Mouse (Mus musculus) forebrain, embryonic 15.5 days (tissue): ENCODE measurements around the gene Hsd17b11. TPM values are rescaled to one million over a fixed set of nuclear protein-coding genes. Genes with fewer than 3 reads are reported as not detected.
"Not testable (repeated sequence)": the region's sequence is repeated elsewhere in the genome, so short reads cannot be mapped to it uniquely, and the experiment has no call there.

Experiments used
- ATAC-seq: fragments of 200-750 bp; cut with Nextera tagmentation; replicated peaks from 2 replicates; pipeline ENCODE4 v1.8.0; 2017; ENCODE audit warnings: mild to moderate bottlenecking, moderate TSS enrichment, moderate library complexity
- H3K27ac ChIP-seq: fragments of 300-500 bp; sonication (generic); replicated peaks from 2 replicates; pipeline ENCODE4 v1.5.1; 2015; ENCODE audit warnings: mild to moderate bottlenecking, inconsistent platforms
- H3K27me3 ChIP-seq: fragments of 300-500 bp; sonication (generic); 2 replicates; pipeline ENCODE4 v1.6.1; 2015; ENCODE audit warnings: inconsistent platforms
- H3K36me3 ChIP-seq: fragments of 300-500 bp; sonication (generic); 2 replicates; pipeline ENCODE4 v1.6.1; 2015; ENCODE audit warnings: mild to moderate bottlenecking, inconsistent platforms
- H3K4me1 ChIP-seq: fragments of 300-500 bp; sonication (generic); 2 replicates; pipeline ENCODE4 v1.6.1; 2015; ENCODE audit warnings: inconsistent platforms
- H3K4me2 ChIP-seq: fragments of 300-500 bp; sonication (generic); replicated peaks from 2 replicates; pipeline ENCODE4 v1.6.1; 2015; ENCODE audit warnings: mild to moderate bottlenecking, inconsistent platforms
- H3K4me3 ChIP-seq: fragments of 300-500 bp; sonication (generic); 2 replicates; pipeline ENCODE4 v1.5.1; 2015; ENCODE audit warnings: mild to moderate bottlenecking, inconsistent platforms
- H3K9ac ChIP-seq: fragments of 300-500 bp; sonication (generic); replicated peaks from 2 replicates; pipeline ENCODE4 v1.6.1; 2015; ENCODE audit warnings: mild to moderate bottlenecking, inconsistent platforms
- H3K9me3 ChIP-seq: fragments of 300-500 bp; sonication (generic); 2 replicates; pipeline ENCODE4 v1.6.1; 2016; ENCODE audit warnings: inconsistent platforms
- WGBS: fragments of 180-500 bp; shearing (Covaris S2); methylation state at CpG from one replicate; pipeline ENCODE4 v1.1.7; 2015; ENCODE audit warnings: mixed read lengths; 5-methylcytosine and 5-hydroxymethylcytosine counted together
- microRNA-seq: library from miRNA; unstranded; fragments of <30 nt; microRNA quantifications from one replicate; pipeline ENCODE4, GENCODE M21; 2016
- polyA plus RNA-seq: library from polyadenylated mRNA; unstranded; fragments of >200 nt; fragmentation: Nextera tagmentation; extraction: Ambion mirVana; gene quantifications from 2 replicates; pipeline ENCODE4 v1.2.1, GENCODE M21; 2015

Gene Hsd17b11
- polyA plus RNA-seq, 1 experiment from 2014 or later = 1.8 TPM

DNA sequence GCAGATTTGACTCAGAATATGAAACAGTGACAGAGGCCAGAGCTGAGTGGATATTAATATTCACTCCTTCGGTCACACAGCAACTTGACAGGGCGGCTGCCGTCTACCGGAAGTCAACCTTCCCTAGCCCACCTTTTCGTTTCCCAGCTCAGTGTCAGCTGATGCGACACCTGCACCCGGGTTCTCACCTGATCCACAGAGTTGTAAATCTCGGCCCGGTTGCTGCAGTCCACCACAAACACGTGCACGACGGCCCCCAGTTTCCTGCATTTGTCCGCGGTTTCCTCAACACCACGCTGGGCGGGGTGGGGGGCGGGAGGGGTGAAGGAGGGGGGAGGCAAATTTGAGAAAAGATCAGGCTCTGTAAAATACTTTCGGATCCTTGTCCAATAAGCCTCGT lies 49.3 kb downstream of the Hsd17b11 start:
- H3K4me3 ChIP-seq = no peak overlapping the region
- H3K9ac ChIP-seq = no peak overlapping the region
- H3K27ac ChIP-seq = no peak overlapping the region
- H3K9me3 ChIP-seq = no peaks in the 10 kb centered on the region
- no peaks in the 10 kb centered on the region for H3K27me3 ChIP-seq
- H3K4me2 ChIP-seq = no peak overlapping the region
- no peaks in the 10 kb centered on the region for H3K36me3 ChIP-seq
- WGBS = 71% methylated on average over 19 of the region's 19 CpGs
- ATAC-seq = no peak
- no peaks in the 10 kb centered on the region for H3K4me1 ChIP-seq

GRCm38 (mm10) chr5:103971051-103971450 lies 50.7 kb downstream of the Hsd17b11 start:
- ATAC-seq = no peak
- Histone ChIP-seq H3K36me3 (no peaks in the 10 kb centered on the region), H3K27me3 (no peaks in the 10 kb centered on the region), H3K9me3 (no peaks in the 10 kb centered on the region), H3K4me3 (no peak overlapping the region), H3K4me1 (no peaks in the 10 kb centered on the region), H3K4me2 (no peak overlapping the region), H3K9ac (no peak overlapping the region), H3K27ac (no peak overlapping the region)
- 84% methylated on average over 5 of the region's 5 CpGs for WGBS

- Histone ChIP-seq H3K9me3 (no peaks in the 10 kb centered on the region), H3K36me3 (no peaks in the 10 kb centered on the region), H3K27ac (no peak overlapping the region), H3K27me3 (no peaks in the 10 kb centered on the region), H3K4me2 (no peak overlapping the region), H3K4me3 (no peak overlapping the region), H3K9ac (no peak overlapping the region), H3K4me1 (no peaks in the 10 kb centered on the region)
- ATAC-seq = no peak
- 92% methylated on average over 1 of the region's 1 CpGs for WGBS
Measured at GRCm38 (mm10) chr5:103962935-103963429, 58.7 kb downstream of the Hsd17b11 start.

DNA sequence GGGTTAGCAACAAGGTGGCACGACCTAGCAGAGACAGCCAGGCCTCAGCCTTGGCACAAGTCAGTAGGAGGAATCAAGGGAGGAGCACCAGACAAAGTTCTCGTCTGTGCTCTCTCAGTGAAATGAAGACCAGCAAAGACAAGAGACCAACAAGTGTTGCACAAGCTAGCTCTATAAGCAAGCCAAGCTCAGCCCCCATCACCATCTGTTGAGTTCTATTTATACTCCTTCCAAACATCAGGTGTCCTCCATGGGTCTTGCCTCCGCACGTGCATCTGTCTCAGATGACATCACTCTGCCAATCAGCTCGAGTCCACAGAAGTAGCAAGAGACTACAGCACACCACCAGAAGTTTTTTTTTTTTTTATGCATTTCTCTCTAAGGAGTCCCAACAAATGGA lies 67.1 kb downstream of the Hsd17b11 start:
- no peak overlapping the region for H3K4me2 ChIP-seq
- no peaks in the 10 kb centered on the region for H3K27me3 ChIP-seq
- H3K4me1 ChIP-seq = peaks cover 8% of the 10 kb centered on the region
- H3K9ac ChIP-seq = no peak overlapping the region
- H3K9me3 ChIP-seq = no peaks in the 10 kb centered on the region
- no peak overlapping the region for H3K27ac ChIP-seq
- H3K4me3 ChIP-seq = no peak overlapping the region
- WGBS = 70% methylated on average over 5 of the region's 5 CpGs
- no peaks in the 10 kb centered on the region for H3K36me3 ChIP-seq
- ATAC-seq = no peak

DNA sequence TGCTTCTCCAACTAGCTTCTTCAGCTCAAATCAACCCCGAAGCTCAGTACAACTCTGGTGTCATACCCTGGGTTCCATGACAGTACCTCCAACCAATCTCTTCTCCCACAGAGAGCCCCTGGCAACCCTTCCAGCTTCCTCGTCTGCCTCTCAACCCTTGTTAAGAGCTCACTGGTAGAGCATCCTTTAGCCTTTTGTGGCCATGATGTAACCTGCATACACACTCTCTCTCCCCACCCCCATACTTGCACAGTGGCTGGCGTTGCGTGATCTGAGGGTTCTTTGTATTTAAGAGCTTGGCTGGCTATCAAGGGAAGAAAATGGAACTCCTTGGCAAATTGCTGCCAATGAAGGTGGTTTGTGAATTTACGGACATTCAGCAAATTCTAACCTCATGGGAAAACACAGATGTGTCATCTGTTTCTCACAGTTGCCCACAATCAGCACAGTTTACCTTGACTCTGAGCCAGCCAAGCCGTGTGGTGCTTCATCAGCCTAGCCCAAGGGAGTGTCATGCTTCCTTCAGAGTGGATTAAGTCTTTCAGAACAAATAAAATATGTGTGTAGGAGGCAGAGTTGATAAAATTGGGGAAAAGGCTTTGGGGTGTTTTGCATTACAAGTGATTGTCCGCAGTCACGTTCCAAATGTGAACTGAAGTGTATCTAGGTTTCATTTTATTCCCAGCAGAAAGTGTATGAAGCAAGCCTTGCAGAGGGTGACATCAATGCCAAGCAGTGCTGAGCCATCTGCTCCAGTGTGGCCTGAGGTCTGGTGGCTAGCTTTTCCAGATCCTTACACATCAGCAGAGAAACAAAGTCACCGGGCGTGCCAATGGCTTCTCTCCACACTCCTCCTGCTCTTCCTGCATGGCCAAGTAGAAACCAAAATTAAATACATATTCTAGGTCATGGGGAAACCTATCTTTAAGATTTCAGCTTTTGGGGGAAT lies 68.3 kb downstream of the Hsd17b11 start:
- 0 out of 2 replicates have a peak, but pooled peaks have one; percentile 55 for ATAC-seq

DNA sequence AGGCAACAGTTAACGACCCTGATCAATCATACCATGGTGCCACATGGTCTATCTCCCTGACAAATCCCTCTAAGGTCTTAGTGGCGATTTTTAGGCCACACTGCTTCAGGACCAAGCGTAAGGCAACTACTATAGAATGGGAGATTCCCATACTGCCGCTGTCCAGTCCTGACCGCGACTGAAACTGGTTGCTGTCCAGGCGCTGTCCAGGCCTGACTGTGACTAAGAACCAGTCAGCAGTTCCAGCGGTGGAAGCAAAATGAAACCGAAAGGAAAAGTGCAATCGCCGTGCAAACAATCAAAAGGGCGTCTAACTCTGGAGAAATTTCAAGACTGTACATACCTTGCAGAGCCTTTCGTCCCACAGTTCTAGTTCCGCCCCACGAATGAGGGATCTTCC lies 71.6 kb downstream of the Hsd17b11 start:
- not testable (repeated sequence) for H3K27ac ChIP-seq, H3K27me3 ChIP-seq
- WGBS = 93% methylated on average over 15 of the region's 15 CpGs

More for the DNA sequence above, 68.3 kb downstream of the Hsd17b11 start:
- Histone ChIP-seq H3K36me3 (no peaks in the 10 kb centered on the region), H3K27ac (no peak overlapping the region), H3K4me2 (no peak overlapping the region), H3K4me1 (peaks cover 8% of the 10 kb centered on the region), H3K4me3 (no peak overlapping the region), H3K27me3 (no peaks in the 10 kb centered on the region), H3K9ac (no peak overlapping the region), H3K9me3 (no peaks in the 10 kb centered on the region)
- 60% methylated on average over 10 of the region's 10 CpGs for WGBS

DNA sequence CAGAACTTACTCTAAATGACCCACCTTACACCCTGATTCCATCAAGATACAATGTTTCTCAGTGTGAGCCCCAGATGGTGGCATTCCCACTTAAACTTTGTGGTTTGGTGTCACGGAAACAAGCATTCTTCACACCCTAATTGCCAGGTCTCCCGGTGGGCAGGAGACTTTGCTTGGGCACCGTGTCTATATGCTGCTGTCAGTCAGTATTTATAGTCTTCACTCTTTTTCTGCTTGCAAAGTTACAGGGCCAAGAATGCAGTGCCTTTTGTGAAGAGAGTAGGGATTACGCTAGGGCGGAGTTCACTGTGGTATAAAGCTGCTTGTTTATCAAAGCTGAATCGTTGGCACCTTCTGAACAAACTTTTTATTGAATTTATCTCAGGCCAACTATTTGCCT lies 78.5 kb downstream of the Hsd17b11 start:
- no peak overlapping the region for H3K4me3 ChIP-seq
- no peak for ATAC-seq
- peaks cover 16% of the 10 kb centered on the region for H3K4me1 ChIP-seq
- H3K9me3 ChIP-seq = no peaks in the 10 kb centered on the region
- H3K4me2 ChIP-seq = no peak overlapping the region
- H3K27me3 ChIP-seq = no peaks in the 10 kb centered on the region; the same call in 1 of the 2 replicates
- H3K27ac ChIP-seq = no peak overlapping the region
- no peak overlapping the region for H3K9ac ChIP-seq
- no peaks in the 10 kb centered on the region for H3K36me3 ChIP-seq
- WGBS = 12% methylated on average over 6 of the region's 6 CpGs

More for the DNA sequence above, 71.6 kb downstream of the Hsd17b11 start:
- H3K4me2 ChIP-seq, H3K36me3 ChIP-seq, H3K4me1 ChIP-seq, H3K9ac ChIP-seq, ATAC-seq, H3K4me3 ChIP-seq, H3K9me3 ChIP-seq: not testable (repeated sequence)

DNA sequence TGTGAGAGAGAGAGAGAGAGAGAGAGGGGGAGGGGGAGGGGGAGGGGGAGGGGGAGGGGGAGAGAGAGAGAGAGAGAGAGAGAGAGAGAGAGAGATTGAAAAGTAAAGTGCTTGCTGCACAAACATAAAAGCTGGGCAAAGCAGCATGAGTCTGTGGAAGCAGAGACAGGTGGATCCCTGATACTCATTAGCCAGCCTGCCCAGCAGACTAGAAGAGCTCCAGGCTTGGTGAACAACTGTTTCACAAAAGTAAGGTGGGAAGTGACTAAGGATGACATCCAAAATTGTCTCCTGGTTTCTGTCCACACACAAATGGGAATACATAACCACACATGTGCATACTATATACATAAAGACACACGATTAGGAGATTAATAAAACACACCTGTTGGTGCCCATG lies 81.9 kb downstream of the Hsd17b11 start:
- Histone ChIP-seq H3K4me2 (no peak overlapping the region), H3K27ac (no peak overlapping the region), H3K36me3 (no peaks in the 10 kb centered on the region), H3K4me1 (peaks cover 24% of the 10 kb centered on the region), H3K9me3 (no peaks in the 10 kb centered on the region), H3K9ac (no peak overlapping the region), H3K4me3 (no peak overlapping the region), H3K27me3 (no peaks in the 10 kb centered on the region; the same call in 1 of the 2 replicates)
- 71% methylated on average over 1 of the region's 1 CpGs for WGBS
- ATAC-seq = no peak

Small RNAs within 50 kb of the gene (microRNA-seq; reads per million reads assigned to microRNA genes)
- gene Mir5619 = 2.6 reads per million, percentile 4 among the genes with 10 or more reads in this experiment

Other genes starting within 250 kb of the Hsd17b11 start
- 43.8 and 46.3 TPM in 2 replicates for gene Klhl8, start 110.7 kb downstream of the Hsd17b11 start, polyA plus RNA-seq
- not detected in 2 replicates for gene Hsd17b13, start 44.5 kb downstream of the Hsd17b11 start, polyA plus RNA-seq
- gene Nudt9, start 24.4 kb upstream of the Hsd17b11 start, polyA plus RNA-seq = 56.6 and 61.3 TPM in 2 replicates
- 0.47 TPM in 1 of 2 replicates, not detected in the other for gene Gm17660, start 55.7 kb upstream of the Hsd17b11 start, polyA plus RNA-seq
- gene Sparcl1, start 91.8 kb upstream of the Hsd17b11 start, polyA plus RNA-seq = 84.2 and 92.8 TPM in 2 replicates
- gene Dspp, start 148.8 kb upstream of the Hsd17b11 start, polyA plus RNA-seq = 0.06 TPM in 1 of 2 replicates, not detected in the other
- gene Dmp1, start 180.7 kb upstream of the Hsd17b11 start, polyA plus RNA-seq = 0.45 and 0.71 TPM in 2 replicates